Mouse (Mus musculus) cerebellum, adult 2 months (tissue): ENCODE results near the gene Tox2.

Experiments used
- CTCF ChIP-seq: fragments of 200-500 bp; IDR thresholded peaks from 2 replicates; pipeline ENCODE4 v1.5.1; 2011; ENCODE audit warnings: low read depth, mild to moderate bottlenecking, control low read depth, low read length, moderate library complexity, borderline replicate concordance; ENCODE audit not compliant: insufficient read depth
- POLR2A ChIP-seq: fragments of 200-500 bp; IDR thresholded peaks from 2 replicates; pipeline ENCODE4 v1.6.1; 2011; ENCODE audit warnings: low read length, control low read depth, borderline replicate concordance; ENCODE audit not compliant: insufficient read depth

DNA sequence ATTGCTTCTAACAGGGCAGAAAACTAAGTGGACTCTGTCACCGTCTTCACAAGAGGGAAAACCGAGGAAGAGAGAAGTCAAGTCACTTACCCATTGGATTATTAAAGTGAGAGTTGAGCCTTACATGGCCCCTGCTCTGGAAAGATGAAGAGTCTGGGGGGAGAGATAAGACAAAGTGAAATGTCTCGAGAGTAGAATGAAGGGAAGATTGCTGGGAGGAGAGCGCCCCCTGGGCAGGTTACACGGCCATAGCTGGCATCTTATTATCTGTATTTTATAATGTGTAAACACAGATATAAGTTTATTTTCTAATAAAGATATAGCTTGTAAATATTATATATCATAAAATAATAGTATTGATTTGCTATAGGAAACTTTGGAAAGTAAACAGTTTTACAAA is 147.5 kb downstream of the Tox2 start:
- TF ChIP-seq CTCF, result 0 out of 2 replicates have a peak, but pooled peaks have one; percentile 9
- no peak for TF ChIP-seq POLR2A
